Mouse (Mus musculus) forebrain, embryonic 14.5 days (tissue): ENCODE data around the gene Slc28a3. TPM values are rescaled to one million over a fixed set of nuclear protein-coding genes. Genes with fewer than 3 reads are reported as not detected.

Experiments
- ATAC-seq: fragments of 200-750 bp; cut with Nextera tagmentation; 2 replicates; pipeline ENCODE4 v1.8.0; 2017; ENCODE audit warnings: mild to moderate bottlenecking, moderate library complexity
- DNase-seq: peaks from one replicate; pipeline ENCODE4 v3.0.0-alpha.2; 2015; ENCODE audit warnings: low spot score
- H3K27ac ChIP-seq: fragments of 300-500 bp; sonication (generic); 2 replicates; pipeline ENCODE4 v1.5.1; 2014; ENCODE audit warnings: low read depth, mild to moderate bottlenecking, control low read depth, low read length, moderate library complexity
- H3K27me3 ChIP-seq: fragments of 300-500 bp; sonication (generic); replicated peaks from 2 replicates; pipeline ENCODE4 v1.6.1; 2014; ENCODE audit warnings: low read length, control low read depth, mixed read lengths; ENCODE audit not compliant: control insufficient read depth, insufficient read depth
- H3K36me3 ChIP-seq: fragments of 300-500 bp; sonication (generic); 2 replicates; pipeline ENCODE4 v1.6.1; 2014; ENCODE audit warnings: low read length, control low read depth; ENCODE audit not compliant: control insufficient read depth, insufficient read depth
- H3K4me1 ChIP-seq: fragments of 300-500 bp; sonication (generic); 2 replicates; pipeline ENCODE4 v1.6.1; 2014; ENCODE audit warnings: antibody characterized with exemption, low read length, control low read depth; ENCODE audit not compliant: control insufficient read depth, insufficient read depth
- H3K4me2 ChIP-seq: fragments of 300-500 bp; sonication (generic); 2 replicates; pipeline ENCODE4 v1.6.1; 2014; ENCODE audit warnings: mild to moderate bottlenecking, control low read depth, low read length
- H3K4me3 ChIP-seq: fragments of 300-500 bp; sonication (generic); 2 replicates; pipeline ENCODE4 v1.5.1; 2014; ENCODE audit warnings: low read depth, low read length, control low read depth
- H3K9ac ChIP-seq: fragments of 300-500 bp; sonication (generic); 2 replicates; pipeline ENCODE4 v1.6.1; 2014; ENCODE audit warnings: mild to moderate bottlenecking, low read length, control low read depth, moderate library complexity
- H3K9me3 ChIP-seq: fragments of 300-500 bp; sonication (generic); replicated peaks from 2 replicates; pipeline ENCODE4 v1.6.1; 2016; ENCODE audit warnings: low read length, control low read depth, mixed read lengths; ENCODE audit not compliant: control insufficient read depth
- WGBS: fragments of 180-500 bp; shearing (Covaris S2); extraction: QIAGEN DNeasy Blood & Tissue Kit; methylation state at CpG from one replicate; pipeline ENCODE4 v1.1.7; 2014; 5-methylcytosine and 5-hydroxymethylcytosine counted together
- polyA plus RNA-seq: library from polyadenylated mRNA; unstranded; fragments of >200 nt; fragmentation: Nextera tagmentation; extraction: Ambion mirVana; gene quantifications from 2 replicates; pipeline ENCODE4 v1.2.1, GENCODE M21; 2014

Slc28a3 gene
- polyA plus RNA-seq, 1 experiment from 2014 or later: not detected

DNA sequence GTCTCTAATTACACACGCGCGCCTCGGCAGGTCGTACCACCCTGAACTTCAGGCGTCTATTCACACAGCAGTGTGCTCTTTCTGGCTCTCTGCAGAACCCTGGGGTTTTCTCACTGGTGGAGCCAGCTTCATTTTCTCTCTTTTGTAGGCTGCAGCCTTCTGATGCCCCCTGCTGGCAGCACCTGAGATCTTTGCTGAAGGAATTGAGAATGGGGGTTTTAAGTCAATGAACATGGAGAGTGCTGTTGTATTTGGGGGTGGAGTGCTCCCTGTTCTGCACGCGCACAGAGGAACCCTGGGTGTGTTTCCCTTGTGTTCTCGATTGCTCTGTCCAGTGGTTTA, 21.2 kb downstream of the Slc28a3 start:
- no peak overlapping the region for H3K9ac ChIP-seq
- H3K27ac ChIP-seq: no peak overlapping the region; the same call in 1 of the 2 replicates
- H3K4me1 ChIP-seq: peaks cover 5% of the 10 kb centered on the region
- H3K4me3 ChIP-seq: no peak overlapping the region
- H3K36me3 ChIP-seq: no peaks in the 10 kb centered on the region
- ATAC-seq: peak; percentile 85
- H3K27me3 ChIP-seq: no peaks in the 10 kb centered on the region
- under 1% methylated on average over 9 of the region's 9 CpGs for WGBS
- H3K9me3 ChIP-seq: no peaks in the 10 kb centered on the region
- peak overlapping the region; percentile 37 for H3K4me2 ChIP-seq
- peak; percentile 93 for DNase-seq

DNA sequence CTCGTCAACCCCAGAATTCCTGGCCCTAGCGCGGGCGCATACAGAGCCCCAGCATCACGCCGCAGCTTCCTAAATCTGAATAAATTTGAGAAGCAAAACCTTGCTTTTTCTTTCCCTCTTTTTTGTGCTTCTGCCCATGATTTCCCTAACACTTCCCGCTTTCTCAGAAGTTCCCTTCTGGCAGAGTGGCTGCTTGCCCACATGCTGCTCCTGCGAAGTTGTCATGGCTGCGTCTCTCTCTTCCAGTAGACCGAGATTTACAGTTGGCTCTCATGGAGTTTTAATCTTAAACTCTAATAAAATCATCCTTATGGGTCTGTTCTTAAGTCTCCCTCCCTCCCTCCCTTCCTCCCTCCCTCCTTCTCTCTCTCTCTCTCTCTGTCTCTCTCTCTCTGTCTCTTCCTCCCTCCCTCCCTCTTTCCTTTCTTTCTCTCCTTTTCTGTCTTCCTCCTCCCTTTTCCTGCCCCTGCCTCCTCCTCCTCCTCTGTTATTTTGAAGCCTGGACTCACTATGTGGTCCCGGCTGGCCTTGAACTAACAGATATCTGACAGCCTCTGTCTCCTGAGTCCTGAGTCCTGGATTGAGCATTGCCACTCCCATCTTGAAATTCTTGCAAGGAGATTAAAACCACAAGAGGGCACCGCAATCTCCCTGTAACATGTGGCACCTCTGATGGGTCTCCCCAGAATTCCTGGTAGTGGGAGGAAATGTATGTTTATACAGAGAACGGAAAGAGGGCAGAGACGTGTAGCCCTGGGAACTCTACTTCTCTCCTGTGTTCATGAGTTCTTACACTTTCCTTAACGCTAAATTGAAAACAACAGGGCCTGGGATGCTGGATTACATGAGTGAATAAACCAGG, 21.8 kb downstream of the Slc28a3 start:
- Histone ChIP-seq H3K36me3 (no peaks in the 10 kb centered on the region), H3K4me1 (peaks cover 5% of the 10 kb centered on the region), H3K9ac (no peak overlapping the region), H3K27ac (no peak overlapping the region; the same call in 1 of the 2 replicates), H3K4me3 (no peak overlapping the region), H3K9me3 (no peaks in the 10 kb centered on the region), H3K27me3 (no peaks in the 10 kb centered on the region), H3K4me2 (peak overlapping the region; percentile 37)
- WGBS: 52% methylated on average over 15 of the region's 15 CpGs
- peak; percentile 52 for ATAC-seq
- DNase-seq: peak; percentile 76

DNA sequence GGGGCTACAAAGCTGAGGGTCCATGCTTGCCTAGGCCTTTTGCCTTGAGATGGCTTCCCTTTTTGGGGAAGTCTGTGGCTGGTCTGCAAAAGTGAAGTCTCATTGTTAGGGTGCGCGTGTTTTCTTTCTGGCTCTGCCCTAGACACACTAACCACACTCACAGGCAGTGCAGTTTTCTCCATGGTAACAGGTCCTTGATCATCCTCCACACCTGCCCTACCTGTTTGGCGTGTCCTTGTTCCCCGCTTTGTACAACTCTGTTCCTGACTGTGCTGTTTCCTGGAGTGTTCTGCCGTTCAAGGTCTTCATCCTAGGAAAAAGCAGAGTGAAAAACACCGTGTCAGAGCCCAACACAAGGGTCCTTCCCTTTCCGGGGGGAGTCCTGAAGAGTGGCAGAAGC, 22.7 kb downstream of the Slc28a3 start:
- Histone ChIP-seq H3K9me3 (no peaks in the 10 kb centered on the region), H3K27ac (no peak overlapping the region), H3K36me3 (no peaks in the 10 kb centered on the region), H3K27me3 (no peaks in the 10 kb centered on the region), H3K4me2 (no peak overlapping the region), H3K4me3 (no peak overlapping the region), H3K9ac (no peak overlapping the region), H3K4me1 (peaks cover 5% of the 10 kb centered on the region)
- WGBS: 87% methylated on average over 7 of the region's 7 CpGs
- DNase-seq (no peak), ATAC-seq (no peak)

DNA sequence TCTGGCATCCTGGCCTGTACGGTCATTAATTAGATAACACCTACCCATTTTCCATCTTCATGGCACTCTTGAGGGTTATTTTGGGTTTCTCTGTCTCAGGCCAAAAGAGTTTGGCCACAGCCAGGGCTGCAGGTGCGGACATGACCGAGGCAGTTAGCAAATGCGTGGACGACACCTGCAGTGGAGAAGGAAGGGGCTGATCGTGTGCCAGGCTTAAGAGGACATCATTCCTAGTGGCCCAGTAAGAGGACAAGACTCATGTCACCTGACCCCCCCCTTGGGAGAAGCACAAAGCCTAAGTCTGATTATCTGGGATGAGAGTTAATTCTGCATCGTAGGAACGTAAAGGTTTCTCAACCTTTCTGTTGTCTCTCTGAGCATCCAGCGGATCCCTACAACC, 44.5 kb downstream of the Slc28a3 start:
- Histone ChIP-seq H3K9me3 (no peaks in the 10 kb centered on the region), H3K9ac (no peak overlapping the region), H3K4me3 (no peak overlapping the region), H3K4me2 (no peak overlapping the region), H3K4me1 (no peaks in the 10 kb centered on the region; the same call in 1 of the 2 replicates), H3K27me3 (no peaks in the 10 kb centered on the region), H3K27ac (no peak overlapping the region), H3K36me3 (no peaks in the 10 kb centered on the region)
- ATAC-seq (no peak), DNase-seq (no peak)
- WGBS: 89% methylated on average over 9 of the region's 9 CpGs

DNA sequence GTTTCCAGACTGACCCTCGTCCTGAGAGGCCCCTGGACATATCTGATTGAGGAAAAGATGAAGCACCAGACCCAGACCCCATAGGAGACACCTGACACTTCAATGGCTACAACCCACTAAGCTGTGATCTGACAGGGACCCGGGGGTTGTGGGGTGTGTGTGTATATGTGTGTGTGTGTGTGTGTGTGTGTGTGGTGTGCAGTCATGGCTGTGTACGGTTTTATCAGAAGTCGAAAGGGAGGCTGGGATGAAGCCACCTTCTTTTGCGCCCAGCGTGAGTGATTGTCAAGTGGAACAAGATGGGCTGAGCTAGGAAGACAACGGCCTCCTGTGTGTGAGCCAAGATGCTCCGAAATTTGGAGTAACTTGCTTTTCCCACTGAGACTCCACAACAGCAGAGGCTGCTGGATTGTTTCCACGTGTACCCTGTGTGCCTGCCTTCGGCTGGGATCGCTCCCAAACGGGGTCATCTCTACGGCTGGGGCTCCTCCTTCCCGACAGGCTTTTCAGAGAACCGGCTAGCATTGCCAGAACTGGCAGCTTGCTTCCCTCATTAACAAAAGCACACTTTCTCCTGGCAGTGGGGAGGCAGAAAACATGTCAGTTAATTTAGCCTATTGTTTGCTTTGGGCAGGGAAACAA, 50.1 kb downstream of the Slc28a3 start:
- Histone ChIP-seq H3K4me1 (no peaks in the 10 kb centered on the region), H3K9ac (no peak overlapping the region), H3K4me2 (no peak overlapping the region), H3K36me3 (no peaks in the 10 kb centered on the region), H3K27ac (no peak overlapping the region; the same call in 1 of the 2 replicates), H3K9me3 (no peaks in the 10 kb centered on the region), H3K27me3 (no peaks in the 10 kb centered on the region), H3K4me3 (no peak overlapping the region)
- ATAC-seq: peak; percentile 84; the same call in 1 of the 2 replicates
- WGBS: 40% methylated on average over 15 of the region's 15 CpGs
- DNase-seq: peak; percentile 91

DNA sequence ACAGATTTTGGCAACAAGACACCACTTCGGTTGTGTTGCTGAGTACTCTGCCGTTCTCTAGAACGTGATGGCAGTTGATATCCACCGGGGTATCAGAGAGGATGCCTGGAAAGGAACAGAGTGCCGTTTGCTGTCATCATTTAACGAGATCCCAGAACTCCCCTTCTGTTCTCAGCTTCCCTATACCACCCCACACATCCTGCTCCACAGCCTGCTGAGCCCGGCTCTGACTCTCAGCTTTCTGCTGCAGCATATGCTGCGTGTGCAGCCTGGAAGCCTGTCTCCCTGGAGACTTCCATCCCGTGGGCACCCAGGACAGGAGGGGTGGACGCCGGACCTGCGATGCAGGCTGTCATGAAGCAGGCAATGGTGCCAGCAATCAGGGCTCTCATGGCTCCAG, 52.5 kb downstream of the Slc28a3 start:
- 70% methylated on average over 12 of the region's 12 CpGs for WGBS
- peak; percentile 70 for DNase-seq

DNA sequence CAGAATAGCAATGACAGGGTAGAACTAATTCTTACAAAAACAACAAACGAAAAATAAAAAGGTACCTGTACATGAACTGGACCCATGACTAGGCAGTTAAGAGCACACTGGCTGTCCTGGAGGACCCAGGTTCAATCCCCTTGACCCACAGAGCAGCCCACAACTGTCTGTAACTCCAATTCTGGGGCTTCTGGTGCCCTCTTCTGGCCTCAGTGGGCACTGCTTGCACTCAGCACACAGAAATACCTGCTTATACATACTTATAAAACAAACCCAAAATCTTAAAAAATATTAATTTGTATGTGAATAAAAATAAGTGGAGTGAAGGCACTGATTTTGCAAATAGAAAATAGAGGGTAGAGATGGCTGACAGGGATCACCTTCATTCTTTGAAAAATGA, 54.7 kb downstream of the Slc28a3 start:
- ATAC-seq (no peak), DNase-seq (no peak)
- Histone ChIP-seq H3K4me1 (no peaks in the 10 kb centered on the region), H3K36me3 (no peaks in the 10 kb centered on the region), H3K4me2 (no peak overlapping the region), H3K27me3 (no peaks in the 10 kb centered on the region), H3K9ac (no peak overlapping the region), H3K4me3 (no peak overlapping the region), H3K27ac (no peak overlapping the region), H3K9me3 (no peaks in the 10 kb centered on the region)
- WGBS: 83% methylated on average over 1 of the region's 1 CpGs

More for the DNA sequence above, 52.5 kb downstream of the Slc28a3 start:
- no peak overlapping the region for H3K4me2 ChIP-seq
- ATAC-seq: peak; percentile 82; the same call in 1 of the 2 replicates
- no peak overlapping the region for H3K9ac ChIP-seq
- H3K4me1 ChIP-seq: no peaks in the 10 kb centered on the region
- no peak overlapping the region for H3K4me3 ChIP-seq
- H3K27ac ChIP-seq: no peak overlapping the region
- H3K27me3 ChIP-seq: no peaks in the 10 kb centered on the region
- H3K36me3 ChIP-seq: no peaks in the 10 kb centered on the region
- no peaks in the 10 kb centered on the region for H3K9me3 ChIP-seq

DNA sequence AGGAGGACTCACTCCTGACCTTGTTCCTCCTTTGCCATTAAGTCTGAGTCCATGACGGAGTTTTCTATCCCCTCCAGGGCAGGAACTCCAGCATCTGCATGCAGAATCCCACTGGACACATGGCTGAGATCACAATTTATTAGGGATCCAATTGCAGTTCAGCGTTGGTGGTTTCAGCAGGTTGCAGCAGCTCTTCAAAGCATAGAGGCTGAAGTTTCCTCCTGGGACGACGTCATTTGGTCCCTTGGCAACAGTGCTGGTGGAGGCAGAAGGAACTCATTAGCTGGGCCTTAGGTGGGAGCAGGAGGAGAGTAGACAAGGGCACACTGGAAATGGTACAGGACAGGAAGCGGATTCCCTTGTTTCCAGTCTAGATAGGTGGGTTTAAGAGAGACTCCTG, 55.1 kb downstream of the Slc28a3 start:
- DNase-seq (no peak), ATAC-seq (no peak)
- no peak overlapping the region for H3K27ac ChIP-seq
- WGBS: 74% methylated on average over 5 of the region's 5 CpGs
- no peak overlapping the region for H3K9ac ChIP-seq
- H3K36me3 ChIP-seq: no peaks in the 10 kb centered on the region
- no peaks in the 10 kb centered on the region for H3K27me3 ChIP-seq
- H3K9me3 ChIP-seq: no peaks in the 10 kb centered on the region
- H3K4me3 ChIP-seq: no peak overlapping the region
- H3K4me2 ChIP-seq: no peak overlapping the region
- no peaks in the 10 kb centered on the region for H3K4me1 ChIP-seq

DNA sequence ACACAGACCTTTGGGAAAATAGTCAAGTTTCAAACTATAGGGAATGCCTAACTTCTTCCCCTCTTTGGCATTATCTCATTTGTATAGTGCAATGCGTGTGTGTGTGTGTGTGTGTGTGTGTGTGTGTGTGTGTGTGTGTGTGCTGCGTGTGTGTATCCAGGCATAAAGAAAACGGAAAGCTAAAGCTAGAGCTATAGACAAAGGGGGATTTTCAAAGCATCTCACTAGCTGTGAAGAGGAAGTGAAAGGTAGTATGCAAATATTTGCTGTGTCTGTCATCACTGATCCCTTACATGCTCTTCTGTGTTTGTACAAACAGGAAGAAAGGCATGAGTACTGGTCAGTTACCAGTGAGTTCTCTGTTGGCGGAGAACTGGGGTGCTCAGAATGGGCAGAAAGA, 58.8 kb downstream of the Slc28a3 start:
- H3K27me3 ChIP-seq: no peaks in the 10 kb centered on the region

More for the DNA sequence above, 58.8 kb downstream of the Slc28a3 start:
- ATAC-seq (no peak), DNase-seq (no peak)
- WGBS: 55% methylated on average over 4 of the region's 4 CpGs
- H3K4me1 ChIP-seq: no peaks in the 10 kb centered on the region; the same call in 1 of the 2 replicates
- no peak overlapping the region for H3K27ac ChIP-seq
- no peak overlapping the region for H3K9ac ChIP-seq
- H3K4me2 ChIP-seq: no peak overlapping the region
- no peaks in the 10 kb centered on the region for H3K36me3 ChIP-seq
- H3K9me3 ChIP-seq: no peaks in the 10 kb centered on the region
- H3K4me3 ChIP-seq: no peak overlapping the region
